Mouse (Mus musculus) spleen, postnatal 4 days (tissue): ENCODE data around the gene Gm13289.
"Not testable (repeated sequence)": the region's sequence is repeated elsewhere in the genome, so short reads cannot be mapped to it uniquely, and the experiment has no call there.

Source experiments
- DNase-seq, 2 experiments: peaks; one replicate each; pipeline ENCODE4 v3.0.0; 2022; ENCODE audit warnings: low spot score in 2 of 2

Gene Gm13289

GRCm38 (mm10) chr4:88782335-88782734 lies 5.6 kb downstream of the Gm13289 start:
- not testable (repeated sequence) for DNase-seq

GRCm38 (mm10) chr4:88785409-88785808 lies 8.7 kb downstream of the Gm13289 start, which contains the start of gene Gm13276:
Gm13276 (plus strand) TSS chr4:88785709.
- DNase-seq = not testable (repeated sequence)

GRCm38 (mm10) chr4:88788402-88788801 lies 11.7 kb downstream of the Gm13289 start, which contains the start of gene Gm13277:
Gm13277 (plus strand) TSS chr4:88788632.
- DNase-seq = peak; percentile 61 to 76

GRCm38 (mm10) chr4:88791250-88791649 lies 14.5 kb downstream of the Gm13289 start, which contains the start of gene Gm13278:
Gm13278 (plus strand) TSS chr4:88791550.
- DNase-seq = not testable (repeated sequence)

DNA sequence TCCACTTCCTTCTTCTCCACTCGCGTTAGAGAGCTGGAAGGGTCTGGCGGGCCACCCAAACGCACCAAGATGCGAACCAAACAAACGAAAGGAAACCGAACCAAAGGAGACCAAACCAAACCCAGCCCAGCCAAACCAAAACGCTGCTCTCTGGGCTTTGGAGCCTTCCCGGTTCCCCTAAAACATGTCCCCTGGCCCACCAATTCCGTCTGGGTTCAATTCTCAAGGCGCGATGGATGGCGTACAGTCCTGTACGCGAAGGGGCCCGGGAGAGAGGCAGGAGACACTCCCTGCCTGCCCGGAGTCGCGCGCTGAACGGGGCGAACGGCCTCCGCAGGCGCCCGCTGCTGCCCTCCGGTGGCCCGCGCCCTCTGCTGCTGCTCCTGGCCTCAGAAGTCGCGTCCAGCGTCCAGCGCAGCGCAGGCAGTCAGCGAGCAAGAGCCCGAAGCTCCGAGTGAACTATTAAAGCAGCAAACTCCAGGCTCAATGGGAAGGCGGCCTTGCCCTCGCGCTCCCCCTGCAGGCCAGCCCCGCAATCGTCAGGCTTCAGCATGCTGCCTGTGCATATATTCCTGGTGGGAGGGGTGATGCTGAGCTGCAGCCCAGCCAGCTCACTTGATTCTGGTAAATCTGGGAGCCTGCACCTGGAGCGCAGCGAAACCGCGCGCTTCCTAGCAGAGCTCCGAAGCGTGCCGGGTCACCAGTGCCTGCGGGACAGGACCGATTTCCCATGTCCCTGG lies 17.4 kb downstream of the Gm13289 start, which contains the start of gene Gm13275:
TSS of gene Gm13275 (plus strand) at position 552 of the 740 bp plus-strand sequence.
- DNase-seq = peak; percentile 59 to 89

DNA sequence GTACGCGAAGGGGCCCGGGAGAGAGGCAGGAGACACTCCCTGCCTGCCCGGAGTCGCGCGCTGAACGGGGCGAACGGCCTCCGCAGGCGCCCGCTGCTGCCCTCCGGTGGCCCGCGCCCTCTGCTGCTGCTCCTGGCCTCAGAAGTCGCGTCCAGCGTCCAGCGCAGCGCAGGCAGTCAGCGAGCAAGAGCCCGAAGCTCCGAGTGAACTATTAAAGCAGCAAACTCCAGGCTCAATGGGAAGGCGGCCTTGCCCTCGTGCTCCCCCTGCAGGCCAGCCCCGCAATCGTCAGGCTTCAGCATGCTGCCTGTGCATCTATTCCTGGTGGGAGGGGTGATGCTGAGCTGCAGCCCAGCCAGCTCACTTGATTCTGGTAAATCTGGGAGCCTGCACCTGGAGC lies 20.4 kb downstream of the Gm13289 start, which contains the start of gene Gm13279:
TSS of gene Gm13279 (plus strand) at position 301 of the 400 bp plus-strand sequence.
- not testable (repeated sequence) for DNase-seq

GRCm38 (mm10) chr4:88799365-88799764 lies 22.6 kb downstream of the Gm13289 start, which contains the start of gene Gm13285:
Gm13285 (plus strand) TSS chr4:88799665.
- not testable (repeated sequence) for DNase-seq

- not testable (repeated sequence) for DNase-seq
Measured at GRCm38 (mm10) chr4:88802954-88803353, 26.2 kb downstream of the Gm13289 start, which contains the start of gene Gm13287. Gm13287 (plus strand) TSS chr4:88803254.

DNA sequence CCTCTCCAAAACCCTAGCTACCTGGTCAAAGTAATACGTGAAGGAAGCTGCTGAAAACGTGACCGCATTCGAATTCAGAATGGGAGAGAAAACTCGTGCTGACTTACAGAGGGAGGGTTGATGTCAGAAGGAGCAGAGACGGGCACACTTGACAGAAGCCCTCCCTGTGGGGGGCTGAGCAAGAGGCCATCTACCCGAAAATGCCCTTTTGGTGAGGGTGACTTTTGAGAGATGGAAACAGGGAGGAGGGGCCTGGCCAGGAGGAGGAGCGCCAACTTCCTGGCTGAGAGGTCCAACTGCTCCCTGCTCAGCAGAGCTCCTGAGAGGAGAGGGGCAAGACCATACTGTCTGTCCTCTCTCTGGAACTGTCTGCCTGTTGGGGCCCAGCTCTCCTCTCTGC lies 28.5 kb downstream of the Gm13289 start, which contains the start of gene Gm13288:
TSS of gene Gm13288 (plus strand) at position 301 of the 400 bp plus-strand sequence.
- DNase-seq = not testable (repeated sequence)

GRCm38 (mm10) chr4:88805761-88806160 lies 29.0 kb downstream of the Gm13289 start:
- not testable (repeated sequence) for DNase-seq

DNA sequence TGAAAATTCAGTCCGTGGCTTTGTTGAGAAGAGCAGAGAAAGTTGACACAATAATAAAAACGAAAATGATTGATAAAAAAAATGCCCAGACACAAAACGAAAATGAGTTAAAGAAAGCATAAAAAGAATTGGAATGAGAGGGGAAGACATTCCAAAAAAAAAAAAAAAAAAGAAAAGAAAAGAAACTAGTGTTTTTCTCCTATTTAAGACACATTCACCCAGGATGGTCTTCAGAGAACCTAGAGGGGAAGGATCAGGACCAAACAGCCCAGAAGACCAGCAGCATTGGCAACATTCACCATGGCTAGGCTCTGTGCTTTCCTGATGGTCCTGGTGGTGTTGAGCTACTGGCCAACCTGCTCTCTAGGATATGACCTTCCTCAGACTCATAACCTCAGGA lies 39.2 kb downstream of the Gm13289 start, which contains the start of gene Ifna7:
TSS of gene Ifna7 (plus strand) at position 301 of the 400 bp plus-strand sequence.
- DNase-seq = no peak

- DNase-seq = no peak
Measured at GRCm38 (mm10) chr4:88819659-88820058, 42.9 kb downstream of the Gm13289 start, which contains the start of gene Ifna11. Ifna11 (plus strand) TSS chr4:88819959.

DNA sequence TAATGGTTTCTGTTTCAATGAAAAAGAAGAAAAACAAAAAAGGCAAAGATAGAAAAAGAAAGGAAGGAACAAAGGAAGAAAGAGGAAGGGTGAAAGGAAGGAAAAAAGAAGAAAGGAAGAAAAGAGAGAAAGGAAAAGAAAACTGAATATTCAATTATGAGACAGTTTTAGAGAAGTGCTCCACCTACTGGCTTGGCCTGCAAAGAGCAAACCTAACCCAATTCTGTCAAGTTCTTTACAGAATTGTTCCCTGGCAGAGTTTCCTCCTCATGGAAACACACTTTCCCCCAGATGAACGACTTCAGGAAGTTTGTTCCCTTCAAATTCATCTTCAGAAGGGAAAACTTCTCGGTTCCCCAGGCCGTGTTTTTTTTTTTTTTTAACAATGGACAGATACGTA lies 46.3 kb downstream of the Gm13289 start:
- no peak for DNase-seq
